Mouse (Mus musculus): Measurements from ENCODE around the gene Commd7. TPM values are rescaled to one million over a fixed set of nuclear protein-coding genes. Genes with fewer than 3 reads are reported as not detected.

Gene Commd7
- 32.1 to 34.8 TPM (median 33.8 TPM) in 4 replicates for total RNA-seq (2023; ENCODE audit: inconsistent age)

DNA sequence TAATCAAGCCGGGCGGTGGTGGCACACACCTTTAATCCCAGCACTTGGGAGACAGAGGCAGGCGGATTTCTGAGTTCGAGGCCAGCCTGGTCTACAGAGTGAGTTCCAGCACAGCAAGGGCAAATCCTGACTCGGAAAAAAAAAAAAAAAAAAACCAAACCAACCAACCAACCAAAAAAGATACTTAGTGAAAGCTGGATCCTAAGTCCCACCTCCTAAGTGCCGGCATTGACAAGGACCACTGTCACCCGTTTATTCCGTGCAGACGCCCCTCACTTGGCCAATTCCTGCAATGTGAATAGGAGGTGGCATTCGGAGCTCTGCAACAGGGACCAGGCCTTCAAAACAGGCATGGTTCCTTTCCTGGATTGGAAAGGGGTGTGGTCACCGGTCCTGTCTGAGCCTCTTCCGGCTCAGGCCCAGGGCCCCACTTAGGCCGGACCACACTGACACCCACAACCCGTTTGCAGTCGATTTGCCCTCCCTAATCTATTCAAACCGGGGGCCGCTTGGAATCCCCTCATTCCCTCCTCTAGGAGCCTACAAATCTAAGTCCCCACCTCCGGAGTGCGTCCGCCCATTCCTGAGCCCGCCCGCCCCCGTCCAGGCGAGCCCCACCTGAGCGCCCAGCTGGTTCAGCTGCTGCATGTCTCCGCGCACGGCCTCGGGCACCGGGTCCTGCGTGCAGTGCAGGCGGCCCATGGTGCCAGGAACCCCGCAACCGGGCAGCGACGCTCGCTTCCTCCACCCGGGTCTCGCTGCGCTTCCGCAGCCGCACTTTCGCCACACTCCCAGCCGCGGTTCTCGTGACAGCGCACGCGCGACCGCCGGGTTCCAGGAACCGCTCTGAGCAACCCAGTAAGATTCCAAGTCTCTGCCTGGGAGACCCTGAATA, at the start of gene Commd7:
TSS of gene Commd7 (minus strand) at position 806 of the 895 bp plus-strand sequence.

DNA sequence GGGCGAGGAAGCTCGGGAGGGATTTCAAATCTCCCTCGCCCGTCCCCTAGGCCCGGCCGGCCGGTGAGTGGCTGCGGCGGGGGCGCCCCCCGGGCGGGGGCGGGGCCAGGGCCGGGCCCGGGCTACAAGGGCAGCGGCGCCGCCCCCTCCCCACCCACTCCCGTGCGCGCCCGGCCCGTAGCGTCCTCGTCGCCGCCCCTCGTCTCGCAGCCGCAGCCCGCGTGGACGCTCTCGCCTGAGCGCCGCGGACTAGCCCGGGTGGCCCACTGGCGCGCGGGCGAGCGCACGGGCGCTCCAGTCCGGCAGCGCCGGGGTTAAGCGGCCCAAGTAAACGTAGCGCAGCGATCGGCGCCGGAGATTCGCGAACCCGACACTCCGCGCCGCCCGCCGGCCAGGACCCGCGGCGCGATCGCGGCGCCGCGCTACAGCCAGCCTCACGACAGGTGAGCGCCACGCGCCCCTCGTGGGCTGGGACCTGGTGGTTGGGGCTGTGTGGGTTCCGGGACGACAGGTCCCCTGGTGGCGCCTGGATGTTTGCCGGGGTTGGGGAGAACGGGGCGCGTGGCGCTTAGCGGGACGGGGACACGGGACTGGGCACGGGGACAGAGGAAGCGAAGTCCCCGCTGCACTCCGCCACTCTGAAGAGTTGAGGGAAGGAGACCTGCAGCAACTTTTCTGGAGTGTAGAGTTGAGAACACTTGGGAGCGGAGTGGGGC, 16.9 kb upstream of the Commd7 start, which contains the start of gene Dnmt3b:
TSS of gene Dnmt3b (plus strand) at position 153 of the 716 bp plus-strand sequence.

Other genes starting within 250 kb of the Commd7 start
- not detected in 4 replicates for gene 4930404H24Rik, start 140.0 kb downstream of the Commd7 start, total RNA-seq (2023; ENCODE audit: inconsistent age)
- gene Nol4l, start 102.8 kb downstream of the Commd7 start, total RNA-seq (2023; ENCODE audit: inconsistent age) = 0.27 to 1.0 TPM (median 0.52 TPM) in 4 replicates
- gene Dnmt3b, start 16.7 kb upstream of the Commd7 start, total RNA-seq (2023; ENCODE audit: inconsistent age) = 6.0 to 10.0 TPM (median 7.9 TPM) in 4 replicates
- not detected in 4 replicates for gene Dnmt3c, start 63.9 kb upstream of the Commd7 start, total RNA-seq (2023; ENCODE audit: inconsistent age)
- 130 to 153 TPM (median 139 TPM) in 4 replicates for gene Mapre1, start 108.5 kb upstream of the Commd7 start, total RNA-seq (2023; ENCODE audit: inconsistent age)
- 0.60 to 2.2 TPM (median 1.2 TPM) in 4 replicates for gene Efcab8, start 147.2 kb upstream of the Commd7 start, total RNA-seq (2023; ENCODE audit: inconsistent age)
- not detected in 4 replicates for gene Sun5, start 238.3 kb upstream of the Commd7 start, total RNA-seq (2023; ENCODE audit: inconsistent age)
- gene Bpifb2, start 242.3 kb upstream of the Commd7 start, total RNA-seq (2023; ENCODE audit: inconsistent age) = 0.51 TPM in 1 of 4 replicates, not detected in the others

Data from B cell, adult (primary cell).